Mouse (Mus musculus) megakaryocyte, embryonic 14.5 days (primary cell): ENCODE data around the gene Clec2i.

Experiments
- FLI1 ChIP-seq: IDR thresholded peaks from 2 replicates; pipeline ENCODE4 v1.6.1; 2012; ENCODE audit warnings: low read length, inconsistent platforms, mixed read lengths
- GATA1 ChIP-seq: IDR thresholded peaks from 3 replicates; pipeline ENCODE4 v1.6.1; 2012; ENCODE audit warnings: mixed read lengths, low read length, inconsistent platforms, borderline replicate concordance

- no peak for TF ChIP-seq GATA1
- TF ChIP-seq FLI1: no peak
These were observed 18.5 kb upstream of the Clec2i start for GRCm38 (mm10) chr6:128868861-128869260.
